Mouse (Mus musculus) C2C12 (cell line): ENCODE results near the gene Amer2. TPM values are rescaled to one million over a fixed set of nuclear protein-coding genes. Genes with fewer than 3 reads are reported as not detected.

Source experiments
- H3K27me3 ChIP-seq: one replicate; pipeline ENCODE4 v1.6.1; 2011; ENCODE audit not compliant: control insufficient read depth, insufficient read depth, insufficient read length
- H3K36me3 ChIP-seq: one replicate; pipeline ENCODE4 v1.6.1; 2011; ENCODE audit not compliant: control insufficient read depth, insufficient read depth
- H3K4me3 ChIP-seq: one replicate; pipeline ENCODE4 v1.5.1; 2011; ENCODE audit warnings: mild to moderate bottlenecking, control low read depth; ENCODE audit not compliant: poor library complexity, insufficient read depth, severe bottlenecking
- H3K79me2 ChIP-seq: one replicate; pipeline ENCODE4 v1.6.1; 2011; ENCODE audit not compliant: control insufficient read depth, insufficient read depth
- H3K79me3 ChIP-seq: one replicate; pipeline ENCODE4 v1.6.1; 2011; ENCODE audit warnings: low read depth, control low read depth
- H3ac ChIP-seq: one replicate; pipeline ENCODE3; 2011; ENCODE audit warnings: low read depth; ENCODE audit not compliant: control insufficient read depth, insufficient read length
- CEBPB ChIP-seq: IDR thresholded peaks from one replicate; pipeline ENCODE4 v1.6.1; 2011; ENCODE audit warnings: low read depth, mild to moderate bottlenecking, control low read depth, moderate library complexity
- CTCF ChIP-seq: IDR thresholded peaks from one replicate; pipeline ENCODE4 v1.5.1; 2011; ENCODE audit not compliant: control insufficient read depth, insufficient read depth, insufficient read length
- FOSL1 ChIP-seq: IDR thresholded peaks from one replicate; pipeline ENCODE4 v1.8.0; 2011; ENCODE audit warnings: mild to moderate bottlenecking, low read length; ENCODE audit not compliant: poor library complexity, insufficient read depth, severe bottlenecking
- MAX ChIP-seq: IDR thresholded peaks from one replicate; pipeline ENCODE4 v1.6.1; 2011; ENCODE audit warnings: mild to moderate bottlenecking, control low read depth
- MYOD1 ChIP-seq: IDR thresholded peaks from one replicate; pipeline ENCODE4 v1.6.1; 2011; ENCODE audit warnings: low read depth; ENCODE audit not compliant: control insufficient read depth, insufficient read length
- MYOG ChIP-seq: IDR thresholded peaks from one replicate; pipeline ENCODE4 v1.6.1; 2011; ENCODE audit not compliant: control insufficient read depth, insufficient read length; ENCODE audit errors: extremely low read depth
- USF1 ChIP-seq: IDR thresholded peaks from one replicate; pipeline ENCODE4 v1.6.1; 2011; ENCODE audit warnings: low read depth, mild to moderate bottlenecking, control low read depth, moderate library complexity
- polyA plus RNA-seq: library from polyadenylated mRNA; unstranded; fragments of >200 nt; fragmentation: generic; extraction: Trizol; gene quantifications from one replicate; pipeline ENCODE4 v1.2.1, GENCODE M21; 2012; ENCODE audit warnings: missing spikeins

The Amer2 gene
- polyA plus RNA-seq, 1 experiment = under 0.01 TPM

DNA sequence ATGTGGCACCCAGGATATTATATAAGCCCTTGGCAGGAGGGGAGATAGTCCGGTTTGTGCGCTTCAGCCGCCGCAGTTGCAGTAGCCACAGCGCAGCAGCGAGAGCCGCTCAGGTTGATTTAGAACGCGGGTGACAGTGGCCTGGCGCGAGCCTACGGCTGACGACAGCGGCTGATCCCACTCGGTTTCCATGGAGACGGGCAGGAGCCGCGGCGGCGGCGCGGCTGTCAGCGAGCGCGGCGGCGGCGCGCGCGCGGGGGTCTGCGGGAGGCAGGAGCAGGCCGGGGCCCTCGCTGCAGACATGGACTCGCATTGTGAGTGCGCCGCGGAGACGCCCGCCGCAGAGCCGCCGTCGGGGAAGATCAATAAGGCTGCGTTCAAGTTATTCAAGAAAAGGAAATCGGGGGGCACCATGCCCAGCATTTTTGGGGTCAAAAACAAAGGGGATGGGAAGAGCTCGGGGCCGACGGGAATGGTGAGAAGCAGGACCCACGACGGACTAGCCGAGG, 5.1 kb downstream of the Amer2 start:
- peaks cover 37% of the 10 kb centered on the region for H3K27me3 ChIP-seq
- no peak for TF ChIP-seq CTCF
- TF ChIP-seq USF1 = no peak
- TF ChIP-seq MAX = no peak
- no peak for TF ChIP-seq CEBPB
- no peak for TF ChIP-seq MYOD1
- TF ChIP-seq FOSL1 = no peak
- TF ChIP-seq MYOG = no peak
- H3ac ChIP-seq = no peak overlapping the region
- H3K79me3 ChIP-seq = no peaks in the 10 kb centered on the region
- no peaks in the 10 kb centered on the region for H3K79me2 ChIP-seq
- H3K36me3 ChIP-seq = no peaks in the 10 kb centered on the region
- no peak overlapping the region for H3K4me3 ChIP-seq

DNA sequence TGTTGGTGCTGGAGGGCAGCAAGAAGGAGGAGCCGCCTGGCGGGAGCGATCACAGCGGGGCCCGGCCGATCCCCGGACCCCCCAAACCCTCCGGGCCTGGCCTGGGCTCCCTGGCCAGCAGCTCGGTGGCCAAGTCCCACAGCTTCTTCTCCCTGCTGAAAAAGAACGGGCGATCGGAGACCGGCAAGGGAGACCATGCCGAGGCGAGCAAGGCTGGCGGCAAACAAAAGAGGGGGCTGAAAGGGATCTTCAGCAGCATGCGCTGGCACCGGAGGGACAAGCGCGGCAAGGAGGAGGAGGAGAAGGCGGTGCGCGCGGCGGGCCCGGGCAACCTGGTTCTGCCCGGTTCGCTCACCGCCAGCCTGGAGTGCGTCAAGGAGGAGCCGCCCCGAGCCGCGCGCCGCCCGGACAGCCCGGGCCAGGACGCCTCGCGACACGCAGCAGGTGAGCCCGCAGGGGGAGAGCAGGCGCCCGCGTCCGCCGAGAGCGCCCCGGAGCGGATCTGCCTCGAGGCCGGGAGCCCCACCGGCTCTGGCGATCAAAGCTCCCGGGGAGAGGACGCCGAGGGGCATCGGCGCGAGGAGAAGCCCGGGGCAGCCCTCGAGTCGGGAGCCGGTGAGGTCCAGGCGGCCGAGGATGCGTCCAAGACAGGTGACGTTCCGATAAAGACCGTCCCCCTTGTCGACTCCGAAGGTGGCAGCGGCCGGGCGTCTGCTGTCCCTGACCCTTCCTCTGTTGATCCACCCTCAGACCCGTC, 5.7 kb downstream of the Amer2 start:
- Histone ChIP-seq H3K79me3 (no peaks in the 10 kb centered on the region), H3K79me2 (no peaks in the 10 kb centered on the region), H3K36me3 (no peaks in the 10 kb centered on the region), H3ac (no peak overlapping the region), H3K4me3 (no peak overlapping the region), H3K27me3 (peaks cover 36% of the 10 kb centered on the region)
- TF ChIP-seq CEBPB (no peak), MYOD1 (no peak), MYOG (no peak), USF1 (no peak), CTCF (no peak), FOSL1 (no peak), MAX (no peak)

DNA sequence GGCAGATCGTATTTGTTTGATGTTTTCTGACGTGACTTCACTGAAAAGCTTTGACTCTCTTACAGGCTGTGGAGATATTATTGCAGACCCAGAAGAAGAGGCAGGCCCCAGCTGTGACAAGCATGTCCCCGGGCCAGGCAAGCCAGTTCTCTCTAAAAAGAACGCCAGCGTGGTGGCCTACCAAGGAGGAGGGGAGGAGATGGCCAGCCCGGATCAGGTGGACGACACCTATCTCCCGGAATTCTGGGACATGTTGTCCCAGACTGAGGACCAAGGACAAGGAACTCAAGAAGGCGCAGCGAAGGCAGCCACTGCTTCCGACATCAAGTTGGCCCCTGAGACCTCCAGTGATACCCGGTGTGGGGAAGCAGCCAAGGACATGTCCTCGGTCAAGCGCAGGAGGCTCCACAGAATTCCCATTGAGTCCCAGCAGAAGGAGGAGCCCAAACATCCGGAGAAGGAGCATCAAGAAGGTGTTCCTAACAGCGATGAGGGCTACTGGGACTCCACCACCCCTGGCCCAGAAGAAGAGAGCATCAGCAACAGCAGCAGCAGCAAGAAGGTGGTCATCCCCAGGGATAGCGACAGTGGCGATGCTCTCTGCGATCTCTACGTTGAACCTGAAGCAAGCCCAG, 6.4 kb downstream of the Amer2 start:
- Histone ChIP-seq H3K79me2 (no peaks in the 10 kb centered on the region), H3ac (no peak overlapping the region), H3K36me3 (no peaks in the 10 kb centered on the region), H3K27me3 (peaks cover 41% of the 10 kb centered on the region), H3K4me3 (no peak overlapping the region), H3K79me3 (no peaks in the 10 kb centered on the region)
- TF ChIP-seq CEBPB (no peak), MYOG (no peak), CTCF (no peak), FOSL1 (no peak), MYOD1 (no peak), USF1 (no peak), MAX (no peak)

DNA sequence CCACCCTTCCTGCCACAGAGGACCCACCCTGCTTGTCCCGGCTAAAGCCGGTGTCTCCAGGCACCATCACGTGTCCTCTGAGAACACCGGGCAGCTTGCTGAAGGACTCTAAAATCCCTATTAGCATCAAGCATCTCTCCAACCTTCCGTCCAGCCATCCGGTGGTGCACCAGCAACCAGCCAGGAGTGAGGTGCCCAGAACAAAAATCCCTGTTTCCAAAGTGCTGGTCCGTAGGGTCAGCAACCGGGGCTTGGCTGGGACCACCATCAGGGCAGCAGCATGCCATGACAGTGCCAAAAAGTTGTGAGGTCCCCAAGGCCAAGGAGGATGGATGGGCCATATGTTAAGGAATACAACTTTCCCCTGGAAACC, 6.9 kb downstream of the Amer2 start:
- Histone ChIP-seq H3ac (no peak overlapping the region), H3K79me3 (no peaks in the 10 kb centered on the region), H3K4me3 (no peak overlapping the region), H3K27me3 (peaks cover 43% of the 10 kb centered on the region), H3K36me3 (no peaks in the 10 kb centered on the region), H3K79me2 (no peaks in the 10 kb centered on the region)
- TF ChIP-seq CEBPB = no peak
- no peak for TF ChIP-seq FOSL1
- no peak for TF ChIP-seq CTCF
- no peak for TF ChIP-seq MYOG
- no peak for TF ChIP-seq USF1
- TF ChIP-seq MAX = no peak
- no peak for TF ChIP-seq MYOD1

GRCm38 (mm10) chr14:60381671-60382070, 8.6 kb downstream of the Amer2 start:
- TF ChIP-seq MYOD1 (no peak), MYOG (no peak), MAX (no peak), USF1 (no peak), CTCF (no peak), CEBPB (no peak), FOSL1 (no peak)
- Histone ChIP-seq H3K79me2 (no peaks in the 10 kb centered on the region), H3K36me3 (no peaks in the 10 kb centered on the region), H3K27me3 (peaks cover 47% of the 10 kb centered on the region), H3ac (no peak overlapping the region), H3K4me3 (no peak overlapping the region), H3K79me3 (no peaks in the 10 kb centered on the region)
